Mouse (Mus musculus) brain, embryonic 14.5 days (tissue): ENCODE results near the gene Dock4.

Experiments used
- CTCF ChIP-seq: fragments of 200-500 bp; IDR thresholded peaks from 2 replicates; pipeline ENCODE4 v1.5.1; 2012; ENCODE audit warnings: inconsistent platforms, mild to moderate bottlenecking, moderate library complexity, borderline replicate concordance; ENCODE audit not compliant: insufficient read depth, insufficient read length; ENCODE audit errors: extremely low read depth
- POLR2A ChIP-seq: fragments of 200-500 bp; IDR thresholded peaks from 2 replicates; pipeline ENCODE4 v1.6.1; 2012; ENCODE audit warnings: mild to moderate bottlenecking, inconsistent platforms, borderline replicate concordance; ENCODE audit not compliant: poor library complexity, insufficient read depth, insufficient read length, severe bottlenecking; ENCODE audit errors: extremely low read depth

- TF ChIP-seq CTCF: no peak
- no peak for TF ChIP-seq POLR2A
These were observed 38.5 kb downstream of the Dock4 start for GRCm38 (mm10) chr12:40484224-40484623.
